25 mouse cellular contexts compared by ENCODE assay signal in genomic region chr2:4552486-4552885, GRCm38 (mm10).
DNase-seq lines count a peak whose midpoint lies in the region; ATAC-seq and TF ChIP-seq lines count a peak whose summit lies in the region.
"Had no signal": no experiment of that assay in that cellular context is flagged by ENCODE, and none has a peak within 500 bp of the region (broad histone marks: within the 10 kb centered on the region; RNA-seq: fewer than 3 reads in every experiment).

No protein-coding gene starts in this region.

- H3K4me1 ChIP-seq in intestine, embryonic 14.5 days (replicated peaks; ENCODE audit: control insufficient read depth, insufficient read depth, low read length) = peaks cover 17% of the 10 kb centered on the region
- peaks cover 18% of the 10 kb centered on the region for H3K4me1 ChIP-seq in intestine, embryonic 15.5 days (replicated peaks)
- H3K4me1 ChIP-seq in MEL (ENCODE audit: control insufficient read depth in 1 of 2, insufficient read depth in 2 of 2, low read length in 2 of 2) = peaks cover 47 to 52% of the 10 kb centered on the region in 2 experiments
- peaks cover 83% of the 10 kb centered on the region for H3K4me1 ChIP-seq in liver, embryonic 13.5 days (replicated peaks)
- peaks cover 42% of the 10 kb centered on the region for H3K4me1 ChIP-seq in forebrain, embryonic 13.5 days

- no peak for DNase-seq in intestine, embryonic 14.5 days (ENCODE audit: low spot score)
- DNase-seq in MEL (ENCODE audit: low read depth, low spot score) = peak; percentile 70
- DNase-seq in liver, embryonic 13.5 days = no peak
- DNase-seq in gastrocnemius, postnatal 10 days = no peak
- DNase-seq: adrenal gland, adult 8-10 months; cerebellum, adult 8-10 months; cerebellum, postnatal 25 days; gastrocnemius, adult 2 months; kidney, adult 11 months; kidney, postnatal 36 days; layer of hippocampus, postnatal 36 days; right cerebral cortex, adult 18-20 months; thymus, postnatal 14 days had no signal

- no peak for ATAC-seq in intestine, embryonic 14.5 days (replicated peaks; ENCODE audit: low FRiP score, low TSS enrichment, low read depth)
- no peak for ATAC-seq in intestine, embryonic 15.5 days
- peak; percentile 82 for ATAC-seq in liver, embryonic 13.5 days (ENCODE audit: low read depth)
- peak; percentile 17; the same call in 1 of the 2 replicates for ATAC-seq in megakaryocyte progenitor cell, adult 5-6 weeks (replicated peaks; ENCODE audit: poor library complexity)
- no peak for ATAC-seq in forebrain, embryonic 13.5 days
- ATAC-seq: forebrain, embryonic 15.5 days had no signal

- TF ChIP-seq CTCF in MEL (IDR thresholded peaks at IDR 0.05 in 2 of 3, conservative IDR thresholded peaks at IDR 0.05 in 1 of 3; ENCODE audit: control insufficient read depth in 1 of 3, insufficient read depth in 1 of 3, low read depth in 2 of 3, low read length in 3 of 3, poor library complexity in 1 of 3, severe bottlenecking in 1 of 3) = no peak

- H3K4me2 ChIP-seq in intestine, embryonic 14.5 days (ENCODE audit: low read length) = no peak overlapping the region
- no peak overlapping the region for H3K4me2 ChIP-seq in intestine, embryonic 15.5 days (replicated peaks)
- no peak overlapping the region for H3K4me2 ChIP-seq in liver, embryonic 13.5 days
- H3K4me2 ChIP-seq in forebrain, embryonic 13.5 days = no peak overlapping the region
- H3K4me2 ChIP-seq: forebrain, embryonic 15.5 days; heart, embryonic 13.5 days; kidney, embryonic 15.5 days; limb, embryonic 15.5 days; lung, embryonic 15.5 days; midbrain, embryonic 12.5 days; neural tube, embryonic 12.5 days had no signal

- peaks cover 12% of the 10 kb centered on the region for H3K36me3 ChIP-seq in intestine, embryonic 14.5 days (ENCODE audit: control insufficient read depth, insufficient read depth, low read length)
- no peaks in the 10 kb centered on the region; the same call in 1 of the 2 replicates for H3K36me3 ChIP-seq in intestine, embryonic 15.5 days
- H3K36me3 ChIP-seq in MEL (ENCODE audit: control insufficient read depth in 1 of 2, insufficient read depth in 2 of 2, low read length in 2 of 2) = peaks cover 0 to 57% of the 10 kb centered on the region in 2 experiments; a peak in 2 of 4 replicates
- no peaks in the 10 kb centered on the region for H3K36me3 ChIP-seq in liver, embryonic 13.5 days
- H3K36me3 ChIP-seq in forebrain, embryonic 13.5 days (ENCODE audit: poor library complexity, severe bottlenecking) = peaks cover 27% of the 10 kb centered on the region

- TF ChIP-seq EP300 in MEL (IDR thresholded peaks at IDR 0.05; ENCODE audit: low read depth in 1 of 2, low read length in 2 of 2) = peak; percentile 94 to 98

- H3K4me3 ChIP-seq in intestine, embryonic 14.5 days (ENCODE audit: low read depth, low read length) = no peak overlapping the region
- H3K4me3 ChIP-seq in intestine, embryonic 15.5 days (replicated peaks) = no peak overlapping the region
- H3K4me3 ChIP-seq in MEL (ENCODE audit: control insufficient read depth in 1 of 2, insufficient read depth in 1 of 2, low read depth in 2 of 2, low read length in 2 of 2) = peak overlapping the region in 1 of 2 experiments; percentile 32; a peak in 2 of 4 replicates
- no peak overlapping the region for H3K4me3 ChIP-seq in liver, embryonic 13.5 days (replicated peaks)
- H3K4me3 ChIP-seq in forebrain, embryonic 13.5 days = no peak overlapping the region
- H3K4me3 ChIP-seq: forebrain, embryonic 15.5 days; gastrocnemius, adult 2 months; heart, embryonic 13.5 days; kidney, embryonic 15.5 days; limb, embryonic 10.5 days; limb, embryonic 15.5 days; lung, embryonic 15.5 days; midbrain, embryonic 12.5 days; myocyte; neural tube, embryonic 12.5 days had no signal

- TF ChIP-seq POLR2A in MEL (IDR thresholded peaks at IDR 0.05; ENCODE audit: control insufficient read depth in 1 of 2, insufficient read depth in 1 of 2, low read depth in 1 of 2, low read length in 2 of 2, poor library complexity in 1 of 2) = no peak

- H3K27ac ChIP-seq in intestine, embryonic 14.5 days (ENCODE audit: low read depth) = 0 out of 2 replicates have a peak overlapping the region, but pooled peaks have one; percentile 33
- no peak overlapping the region for H3K27ac ChIP-seq in intestine, embryonic 15.5 days
- H3K27ac ChIP-seq in MEL (ENCODE audit: control insufficient read depth, low read depth, low read length) = peak overlapping the region; percentile 81
- H3K27ac ChIP-seq in liver, embryonic 13.5 days = peak overlapping the region; percentile 66
- H3K27ac ChIP-seq in forebrain, embryonic 13.5 days = no peak overlapping the region
- H3K27ac ChIP-seq: forebrain, embryonic 15.5 days; gastrocnemius, adult 2 months; heart, embryonic 13.5 days; kidney, embryonic 15.5 days; limb, embryonic 10.5 days; limb, embryonic 15.5 days; lung, embryonic 15.5 days; midbrain, embryonic 12.5 days; neural tube, embryonic 12.5 days had no signal

- H3K27me3 ChIP-seq in intestine, embryonic 14.5 days (replicated peaks; ENCODE audit: control insufficient read depth, insufficient read depth, low read length) = no peaks in the 10 kb centered on the region
- H3K27me3 ChIP-seq in intestine, embryonic 15.5 days (replicated peaks) = no peaks in the 10 kb centered on the region
- H3K27me3 ChIP-seq in MEL (ENCODE audit: control insufficient read depth in 1 of 2, insufficient read depth in 2 of 2, low read length in 2 of 2) = no peaks in the 10 kb centered on the region
- no peaks in the 10 kb centered on the region for H3K27me3 ChIP-seq in liver, embryonic 13.5 days
- no peaks in the 10 kb centered on the region for H3K27me3 ChIP-seq in forebrain, embryonic 13.5 days
- H3K27me3 ChIP-seq: forebrain, embryonic 15.5 days; heart, embryonic 13.5 days; kidney, embryonic 15.5 days; limb, embryonic 15.5 days; lung, embryonic 15.5 days; midbrain, embryonic 12.5 days; neural tube, embryonic 12.5 days had no signal

- TF ChIP-seq RAD21 in MEL (IDR thresholded peaks at IDR 0.05; ENCODE audit: low read depth, low read length) = no peak

- no peaks in the 10 kb centered on the region for H3K79me2 ChIP-seq in MEL (ENCODE audit: control insufficient read depth, insufficient read depth, low read length, poor library complexity)

- whole genome bisulfite sequencing in intestine, embryonic 14.5 days = 85% methylated on average over 4 of the region's 4 CpGs
- WGBS in intestine, embryonic 15.5 days = 87% methylated on average over 4 of the region's 4 CpGs
- WGBS in liver, embryonic 13.5 days (ENCODE audit: insufficient replicate concordance) = 41% methylated on average over 4 of the region's 4 CpGs
- 86% methylated on average over 4 of the region's 4 CpGs for WGBS in forebrain, embryonic 13.5 days

- no peaks in the 10 kb centered on the region for H3K9me3 ChIP-seq in intestine, embryonic 14.5 days (ENCODE audit: control insufficient read depth, low read length)
- no peaks in the 10 kb centered on the region for H3K9me3 ChIP-seq in intestine, embryonic 15.5 days
- no peaks in the 10 kb centered on the region for H3K9me3 ChIP-seq in MEL (replicated peaks; ENCODE audit: insufficient read depth, low read length)
- no peaks in the 10 kb centered on the region for H3K9me3 ChIP-seq in liver, embryonic 13.5 days (replicated peaks)
- H3K9me3 ChIP-seq in forebrain, embryonic 13.5 days (replicated peaks) = no peaks in the 10 kb centered on the region
- H3K9me3 ChIP-seq: forebrain, embryonic 15.5 days; heart, embryonic 13.5 days; kidney, embryonic 15.5 days; limb, embryonic 10.5 days; limb, embryonic 15.5 days; lung, embryonic 15.5 days; midbrain, embryonic 12.5 days; neural tube, embryonic 12.5 days had no signal

- no peak overlapping the region for H3K9ac ChIP-seq in intestine, embryonic 14.5 days (ENCODE audit: low read length)
- no peak overlapping the region for H3K9ac ChIP-seq in intestine, embryonic 15.5 days
- H3K9ac ChIP-seq in MEL (ENCODE audit: control insufficient read depth, low read depth, low read length, poor library complexity, severe bottlenecking) = no peak overlapping the region
- H3K9ac ChIP-seq in liver, embryonic 13.5 days = peak overlapping the region; percentile 13; the same call in 1 of the 2 replicates
- no peak overlapping the region for H3K9ac ChIP-seq in forebrain, embryonic 13.5 days
- H3K9ac ChIP-seq: forebrain, embryonic 15.5 days; heart, embryonic 13.5 days; kidney, embryonic 15.5 days; limb, embryonic 15.5 days; lung, embryonic 15.5 days; midbrain, embryonic 12.5 days; neural tube, embryonic 12.5 days had no signal

TF ChIP-seq in MEL, 35 proteins besides CTCF, POLR2A, EP300 and RAD21:
- TF ChIP-seq ZNF384 (IDR thresholded peaks at IDR 0.05; ENCODE audit: low read depth, low read length) (peak; percentile 11; the same call in 1 of the 2 replicates), MYC (IDR thresholded peaks at IDR 0.05; ENCODE audit: low read depth, low read length) (peak; percentile 86), MXI1 (IDR thresholded peaks at IDR 0.05; ENCODE audit: low read depth, low read length) (peak; percentile 65; the same call in 1 of the 2 replicates), SMC3 (IDR thresholded peaks at IDR 0.05; ENCODE audit: low read depth, low read length) (no peak), GABPA (IDR thresholded peaks at IDR 0.05; ENCODE audit: low read depth, low read length) (peak; percentile 22; the same call in 1 of the 2 replicates), CHD2 (IDR thresholded peaks at IDR 0.05; ENCODE audit: low read length) (peak; percentile 69), MEF2A (IDR thresholded peaks at IDR 0.05; ENCODE audit: extremely low read depth, insufficient replicate concordance, low read depth, low read length, poor library complexity, severe bottlenecking) (0 out of 2 replicates have a peak, but pooled peaks have one; percentile 70), TCF12 (IDR thresholded peaks at IDR 0.05; ENCODE audit: low read depth, low read length) (peak; percentile 89), NRF1 (IDR thresholded peaks at IDR 0.05; ENCODE audit: insufficient read depth, low read depth, low read length, poor library complexity, severe bottlenecking) (no peak), MAX (IDR thresholded peaks at IDR 0.05; ENCODE audit: low read length) (peak; percentile 59), ETS1 (IDR thresholded peaks at IDR 0.05; ENCODE audit: low read depth, low read length) (peak; percentile 94), ZKSCAN1 (IDR thresholded peaks at IDR 0.05; ENCODE audit: low read depth, low read length) (no peak), MYB (IDR thresholded peaks at IDR 0.05; ENCODE audit: low read depth, low read length) (peak; percentile 94), GATA1 (IDR thresholded peaks at IDR 0.05; ENCODE audit: low read depth, low read length) (peak; percentile 91), BHLHE40 (IDR thresholded peaks at IDR 0.05; ENCODE audit: borderline replicate concordance, low read depth, low read length) (peak; percentile 64), NELFE (IDR thresholded peaks at IDR 0.05; ENCODE audit: low read depth, low read length) (0 out of 2 replicates have a peak, but pooled peaks have one; percentile 15), ZC3H11A (IDR thresholded peaks at IDR 0.05; ENCODE audit: low read depth, low read length) (no peak), USF1 (IDR thresholded peaks at IDR 0.05; ENCODE audit: low read depth, low read length) (peak; percentile 16; the same call in 1 of the 2 replicates), SIN3A (IDR thresholded peaks at IDR 0.05; ENCODE audit: low read length) (peak; percentile 85)

Comparison
In these comparisons a context has a peak if more than half of its experiments do, and no peak if none do; other contexts are left out.
1. H3K27ac ChIP-seq: peak in intestine, embryonic 14.5 days (single experiment), MEL (single experiment) and liver, embryonic 13.5 days (single experiment); none in intestine, embryonic 15.5 days (single experiment) and forebrain, embryonic 13.5 days (single experiment).
2. ATAC-seq: peak in liver, embryonic 13.5 days (single experiment) and megakaryocyte progenitor cell, adult 5-6 weeks (single experiment); none in intestine, embryonic 14.5 days (single experiment), intestine, embryonic 15.5 days (single experiment) and forebrain, embryonic 13.5 days (single experiment).